Mouse (Mus musculus) spleen, embryonic (tissue): ENCODE results near the gene Cnga3.

ENCODE experiments used
- CTCF ChIA-PET: fragments of 350-600 bp; sonication (Branson Sonifier 250); formaldehyde crosslinking; loops from one replicate; lab custom pipeline; 2022; lab: Charles Lee

Gene Cnga3

DNA sequence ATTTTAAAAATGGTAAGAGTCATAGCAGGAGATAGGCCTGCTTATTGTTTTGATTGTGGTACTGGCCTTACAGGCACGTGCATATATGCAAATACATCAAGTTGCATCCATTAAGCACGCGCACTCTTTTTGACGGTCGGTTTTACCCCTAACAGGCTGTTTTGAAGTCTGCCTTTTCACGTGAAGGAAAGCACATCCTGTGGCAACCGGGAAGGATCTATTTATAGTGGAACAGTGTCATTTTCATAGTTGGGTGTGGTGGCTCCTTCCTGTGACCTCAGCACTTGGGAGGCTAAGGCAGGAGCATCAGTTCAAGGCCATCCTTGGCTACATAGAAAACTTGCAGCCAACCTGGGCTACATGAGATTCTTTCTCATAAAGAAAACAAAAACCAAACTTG, 72.3 kb downstream of the Cnga3 start:
- CTCF ChIA-PET: no interaction called here

DNA sequence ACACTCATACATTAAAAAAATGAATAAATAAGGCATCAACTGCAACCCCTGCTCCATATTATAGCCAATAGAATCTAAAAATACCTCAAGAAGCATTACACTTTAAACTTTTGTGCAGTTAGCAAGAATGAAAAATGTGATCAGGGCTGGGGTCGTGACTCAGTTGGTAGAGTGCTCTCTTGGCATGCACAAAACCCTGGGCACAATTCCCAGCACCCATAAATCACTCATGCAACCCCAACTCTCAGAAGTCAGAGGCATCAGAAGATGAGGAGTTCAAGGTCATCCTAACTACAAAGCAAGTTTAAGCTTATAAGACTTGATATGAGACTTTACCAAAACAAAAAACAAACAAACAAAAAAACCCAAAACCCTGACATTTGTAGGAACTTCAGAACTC, 73.5 kb downstream of the Cnga3 start:
- CTCF ChIA-PET: no interaction called here

DNA sequence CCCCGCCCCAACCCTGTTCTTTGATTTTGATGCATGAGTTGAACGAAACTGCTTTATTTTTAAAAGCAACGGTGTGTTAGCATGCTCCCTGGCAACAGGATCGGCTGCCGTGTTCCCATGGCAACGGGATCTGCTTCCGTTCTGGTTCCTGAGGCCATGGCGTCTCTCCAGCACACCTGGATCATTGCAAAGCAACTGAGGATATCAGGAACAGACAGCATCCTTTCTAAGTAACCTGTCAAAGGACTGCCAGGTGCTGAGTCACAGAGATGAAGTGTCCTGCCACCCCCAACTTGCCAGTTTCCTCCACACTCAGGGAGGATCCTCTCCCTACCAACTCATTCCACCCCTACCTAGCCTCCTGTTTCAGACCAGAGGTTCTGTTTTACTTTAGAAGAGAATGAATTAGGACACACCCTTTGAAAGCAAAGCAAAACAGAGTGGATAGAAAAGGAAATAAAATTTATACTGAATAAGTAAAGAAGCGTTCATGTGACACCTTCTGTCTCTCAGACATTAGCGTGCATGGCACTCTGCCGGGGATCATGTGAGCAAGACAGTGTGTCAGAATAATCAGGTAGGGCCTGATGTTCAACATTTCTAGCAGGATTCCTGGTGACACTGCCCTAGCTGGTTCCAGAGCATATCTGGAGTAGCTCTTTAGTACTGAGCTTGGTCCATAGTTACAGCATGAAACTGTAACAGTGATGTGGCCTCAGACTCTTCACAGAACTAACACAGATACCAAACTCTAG, 74.1 kb downstream of the Cnga3 start:
- CTCF ChIA-PET: no interaction called here

DNA sequence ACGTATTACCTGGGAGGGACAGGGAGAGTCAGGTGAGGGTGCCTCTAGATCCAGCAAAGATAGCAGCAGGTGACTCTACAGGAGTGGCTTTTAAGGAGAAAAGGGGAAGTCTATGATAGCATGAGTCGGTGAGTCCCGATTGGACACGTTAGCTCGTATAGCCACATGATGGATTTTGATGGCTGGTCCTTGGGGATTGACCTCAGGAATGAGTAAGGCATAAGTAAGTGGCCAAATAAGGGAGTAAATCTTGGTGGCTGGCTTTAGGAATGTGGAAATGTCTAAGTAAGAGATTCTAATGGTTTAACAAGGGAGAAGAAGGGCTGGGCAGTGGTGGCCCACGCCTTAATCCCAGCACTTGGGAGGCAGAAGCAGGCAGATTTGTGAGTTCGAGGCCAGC, 74.7 kb downstream of the Cnga3 start:
- CTCF ChIA-PET: no interaction called here

DNA sequence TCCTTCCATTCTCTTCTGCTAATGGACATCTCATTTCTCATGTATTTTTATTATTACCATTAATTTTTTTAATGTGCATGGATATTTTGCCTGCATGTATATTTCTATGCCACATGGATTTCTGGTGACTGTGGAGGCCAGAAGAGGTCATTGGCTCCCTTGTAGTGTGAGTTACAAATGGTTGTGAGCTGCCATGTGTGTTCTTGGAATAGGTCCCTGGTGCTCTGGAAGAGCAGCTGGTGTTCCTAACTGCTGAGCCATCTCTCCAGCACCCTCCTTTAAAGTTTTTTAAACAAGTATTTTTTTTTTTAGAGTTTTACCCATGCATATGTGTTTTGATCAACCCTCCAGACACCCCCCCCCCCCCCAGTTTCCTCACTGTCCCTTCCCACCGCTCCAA, 82.2 kb downstream of the Cnga3 start:
- CTCF ChIA-PET: no interaction called here

DNA sequence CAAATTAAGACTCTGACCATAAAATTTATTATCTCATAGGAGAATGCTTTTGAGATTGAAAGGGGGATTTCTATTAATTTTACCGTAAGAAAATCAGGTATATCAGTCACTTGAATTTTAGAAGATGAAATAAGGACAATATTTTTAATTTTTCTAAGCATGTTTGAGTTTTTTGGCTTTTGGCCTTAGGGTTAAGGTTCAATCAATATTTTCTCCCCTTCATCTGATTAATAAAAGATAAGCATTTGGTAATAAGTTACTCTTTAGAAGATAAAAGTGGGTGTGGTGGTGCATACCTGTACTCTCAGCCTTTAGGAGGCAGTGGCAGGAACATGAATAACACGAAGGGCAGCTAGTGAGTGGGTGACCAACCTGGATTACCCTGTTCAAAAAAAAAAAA, 84.7 kb downstream of the Cnga3 start:
- CTCF ChIA-PET: no interaction called here

DNA sequence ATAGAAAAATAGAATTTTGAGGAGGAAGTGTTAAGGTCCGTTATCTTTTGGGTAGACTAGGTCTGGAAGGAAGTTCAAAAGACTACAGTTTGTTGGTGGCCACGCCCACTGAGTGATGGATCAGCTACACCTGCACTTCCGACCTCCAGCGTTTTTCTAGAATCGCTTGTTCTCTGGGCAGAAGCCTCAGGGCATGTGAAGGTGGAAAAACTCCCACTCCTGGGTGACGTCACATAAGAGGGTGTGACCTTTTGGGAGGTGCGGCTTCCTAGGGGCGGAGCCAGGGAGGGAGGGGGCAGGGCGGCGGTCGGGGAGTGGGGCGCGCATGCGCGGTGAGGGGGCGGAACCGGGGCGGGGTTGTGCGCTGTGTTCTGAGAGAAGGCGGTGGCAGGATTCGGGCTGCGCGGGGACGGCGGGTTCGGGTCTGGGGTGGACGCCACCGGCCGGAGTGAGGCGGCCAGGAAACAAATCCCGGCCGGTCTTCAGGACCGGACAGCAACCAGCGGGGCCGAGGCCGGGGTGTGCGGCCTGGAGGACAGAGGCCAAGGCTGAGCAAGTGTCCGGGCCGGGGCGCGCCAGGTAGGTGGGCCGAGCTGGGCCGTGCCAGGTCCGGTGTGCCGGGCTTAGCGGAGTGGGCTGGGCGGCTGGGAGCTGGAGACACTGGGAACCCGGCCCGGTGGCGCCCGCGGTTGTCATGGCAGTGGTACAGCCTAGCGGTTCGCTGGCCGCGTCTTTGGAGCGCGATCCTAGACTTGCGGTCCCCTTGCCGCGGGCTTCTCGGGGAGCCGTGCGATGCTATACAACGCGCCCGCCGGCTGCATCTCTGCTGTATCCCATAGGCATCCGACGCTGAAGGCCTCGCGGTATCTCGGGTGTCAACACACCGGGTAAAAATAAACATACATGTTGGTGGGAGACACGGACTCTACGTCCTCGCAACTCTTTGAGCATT, 85.6 kb downstream of the Cnga3 start, which contains the start of gene Inpp4a:
Gene Inpp4a, plus strand, starts transcription at position 326 of the 952 bp plus-strand sequence.
- CTCF ChIA-PET: interaction anchor here (1.8 kb wide), 1 partner anchor 12 kb away, joined by 8 read pairs; no protein-coding TSS in a partner anchor

DNA sequence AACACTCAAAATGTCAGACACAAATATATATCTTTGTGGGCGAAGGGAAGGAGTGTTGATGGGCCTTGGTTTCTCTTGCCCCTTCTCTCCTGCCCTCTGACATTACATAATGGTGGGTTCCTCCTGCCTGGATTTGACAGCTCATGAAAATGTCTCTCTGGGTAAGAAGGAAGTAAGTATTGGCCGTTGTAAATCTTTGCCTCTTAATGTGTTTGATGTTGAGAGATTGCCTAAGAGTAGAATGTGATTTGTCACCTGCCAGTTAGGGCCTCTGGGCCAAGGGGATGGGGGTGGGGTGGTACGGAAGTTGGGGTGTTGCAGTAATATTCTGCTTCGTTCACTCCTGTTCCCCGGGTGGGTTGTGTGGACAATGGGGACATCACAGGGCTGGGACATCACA, 86.4 kb downstream of the Cnga3 start:
- CTCF ChIA-PET: interaction anchor here (1.8 kb wide), 1 partner anchor 11 kb away, joined by 8 read pairs; no protein-coding TSS in a partner anchor

DNA sequence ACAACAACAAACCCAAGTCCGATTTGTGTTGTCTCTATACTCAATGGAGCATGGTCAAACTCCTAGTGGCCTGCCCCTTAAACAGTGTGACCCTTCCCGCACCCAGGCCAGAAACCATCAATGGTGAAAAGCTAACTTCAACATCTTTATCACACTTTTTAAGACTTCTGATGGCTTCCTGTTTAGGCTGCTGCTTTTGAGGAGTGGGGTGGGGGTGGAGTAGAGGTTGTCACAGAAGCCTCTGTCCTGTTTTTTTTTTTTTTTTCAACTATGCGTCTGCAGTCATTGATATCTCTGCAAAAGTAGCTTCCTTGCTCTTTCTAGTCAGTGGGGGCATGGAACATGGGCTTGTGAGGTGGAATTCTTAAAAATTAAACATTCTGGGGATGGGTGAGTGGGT, 88.6 kb downstream of the Cnga3 start:
- CTCF ChIA-PET: interaction anchor here (0.6 kb wide), 1 partner anchor 1116 kb away, joined by 4 read pairs; no protein-coding TSS in a partner anchor

DNA sequence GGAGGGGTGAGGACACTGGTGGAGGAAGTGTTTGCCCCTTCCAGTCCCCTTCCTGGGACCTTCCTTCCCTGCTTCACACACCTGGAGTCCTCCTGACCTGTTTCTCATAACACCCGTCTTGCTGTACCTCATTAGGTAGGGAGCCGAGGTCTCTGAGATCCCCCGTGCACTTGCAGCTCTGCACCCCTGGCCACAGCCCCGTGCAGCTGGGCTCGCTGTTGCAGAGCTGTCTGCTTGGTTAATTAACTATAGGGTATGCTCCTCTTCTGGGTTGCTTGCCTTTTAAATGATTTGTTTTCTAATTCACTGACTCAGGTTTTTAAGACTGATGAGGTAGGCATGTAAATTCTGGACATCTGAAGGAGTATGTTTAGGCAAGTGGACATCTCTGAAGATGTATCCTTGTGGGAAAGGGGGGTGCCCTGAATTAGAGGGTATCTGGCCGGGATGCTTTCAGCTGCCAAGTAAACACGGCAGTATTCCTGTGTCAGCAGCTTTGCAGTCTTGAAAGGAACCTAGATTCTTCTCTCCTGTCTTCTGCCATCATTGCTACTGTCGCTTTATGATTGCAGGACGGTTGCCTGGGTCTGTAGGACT, 91.6 kb downstream of the Cnga3 start:
- CTCF ChIA-PET: no interaction called here

DNA sequence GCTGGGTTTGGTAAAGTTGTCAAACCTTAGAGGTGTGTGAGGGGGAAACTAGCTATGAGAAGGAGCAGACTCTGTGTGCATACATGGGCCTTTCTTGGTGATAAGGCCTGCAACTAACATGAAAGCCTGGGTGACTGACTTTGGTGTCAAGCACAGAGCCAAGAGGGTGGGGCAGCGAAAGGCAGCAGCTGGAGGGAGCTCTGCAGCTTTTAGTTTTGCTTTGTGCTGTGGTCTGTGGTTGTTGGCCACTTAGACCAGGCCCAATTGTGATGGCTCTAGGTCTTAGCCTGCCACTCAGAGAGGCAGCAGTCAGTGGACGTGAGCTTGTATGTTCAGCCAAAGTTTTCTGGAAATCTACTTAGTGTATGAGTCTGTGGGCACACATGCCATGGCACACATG, 93.4 kb downstream of the Cnga3 start:
- CTCF ChIA-PET: no interaction called here

DNA sequence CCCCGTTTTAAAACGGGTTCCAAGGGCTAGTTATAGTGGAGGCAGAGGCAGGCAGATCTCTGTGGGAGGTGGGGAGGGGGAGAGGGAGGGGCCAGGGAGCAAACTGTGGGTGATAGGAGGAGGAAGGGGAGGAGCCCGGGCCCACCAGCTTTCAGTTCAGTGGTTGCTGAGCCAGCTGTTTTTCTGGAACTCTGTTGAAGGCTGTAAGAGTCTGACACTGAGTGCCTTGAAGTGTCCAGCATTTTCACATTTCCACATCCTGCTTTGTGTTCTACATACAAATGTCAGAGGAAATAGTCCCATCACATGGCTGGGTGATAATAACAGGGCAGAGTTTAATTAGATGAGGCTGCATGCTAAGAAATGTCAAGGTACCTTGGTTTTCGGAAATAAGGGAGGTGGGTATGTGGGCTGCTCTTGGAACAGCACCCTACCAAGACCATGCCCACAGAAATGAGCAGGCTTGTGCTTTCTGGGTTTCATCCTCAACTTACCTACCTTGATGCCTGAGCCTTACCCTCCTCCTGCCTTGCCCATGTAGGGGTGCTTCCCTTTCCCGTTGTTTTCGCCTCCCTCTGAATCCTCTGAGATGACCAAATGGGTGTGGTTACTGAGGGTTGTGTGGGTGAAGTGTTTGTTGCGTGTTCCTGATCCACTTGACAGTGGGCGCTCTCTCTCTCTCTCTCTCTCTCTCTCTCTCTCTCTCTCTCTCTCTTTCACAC, 93.9 kb downstream of the Cnga3 start:
- CTCF ChIA-PET: no interaction called here

DNA sequence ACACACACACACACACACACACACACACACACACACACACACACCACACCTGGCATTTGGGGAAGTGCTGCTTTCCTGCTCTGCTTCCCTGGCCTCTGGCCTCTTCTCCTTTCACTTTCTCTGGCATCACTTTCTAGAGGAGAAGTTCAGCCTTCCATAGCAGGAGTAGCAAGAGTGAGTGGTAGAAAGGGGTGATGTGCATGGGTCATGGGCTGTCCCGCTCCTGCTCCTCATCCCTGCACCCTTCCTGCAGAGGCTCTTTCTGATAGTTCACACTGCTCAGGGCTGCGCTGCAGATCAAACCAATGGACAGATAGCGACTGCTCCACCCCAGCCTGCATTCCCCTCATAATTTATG, 94.5 kb downstream of the Cnga3 start:
- CTCF ChIA-PET: no interaction called here

DNA sequence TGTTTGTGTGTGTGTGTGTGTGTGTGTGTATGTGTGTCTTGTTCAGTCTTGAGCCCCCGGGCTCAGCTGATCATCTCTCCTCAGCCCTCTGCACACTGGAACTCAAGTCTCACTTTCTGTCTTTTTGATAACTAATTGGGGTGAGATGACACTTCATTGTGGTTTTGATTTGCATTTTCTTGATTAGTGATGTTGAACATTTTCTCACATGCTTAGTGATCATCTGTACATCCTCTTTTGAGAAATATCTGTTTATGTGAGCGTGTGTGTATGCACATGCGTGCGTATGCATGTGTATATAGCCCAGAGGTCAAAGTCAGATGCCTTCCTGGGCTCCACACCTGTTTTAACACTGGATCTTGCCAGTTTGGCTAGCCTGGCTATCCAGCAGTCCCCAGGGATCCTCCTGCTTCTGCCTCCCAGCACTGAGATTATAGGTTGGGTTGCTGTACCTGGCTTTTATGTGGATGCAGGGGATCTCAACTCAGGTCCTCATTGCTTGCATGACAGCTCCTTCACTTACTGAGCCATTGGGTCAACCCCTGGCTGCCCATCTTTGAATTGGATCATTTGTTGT, 95.8 kb downstream of the Cnga3 start:
- CTCF ChIA-PET: no interaction called here
